Mouse (Mus musculus): ENCODE measurements around the gene Tut1. TPM values are rescaled to one million over a fixed set of nuclear protein-coding genes. Genes with fewer than 3 reads are reported as not detected.

The Tut1 gene
- total and polyA plus RNA-seq, 3 experiments, result 54.6 to 68.2 TPM; not detected in 1

GRCm38 (mm10) chr19:8930117-8930516 is 23.5 kb upstream of the Tut1 start:
- H3K27me3 ChIP-seq (ENCODE audit: control insufficient read depth in 1 of 2, insufficient read depth in 2 of 2, low read length in 2 of 2), result no peaks in the 10 kb centered on the region
- no peaks in the 10 kb centered on the region for H3K9me3 ChIP-seq (replicated peaks; ENCODE audit: insufficient read depth, low read length)
- H3K79me2 ChIP-seq (ENCODE audit: control insufficient read depth, insufficient read depth, low read length, poor library complexity), result no peaks in the 10 kb centered on the region; the same call in none of the 2 replicates
- peak overlapping the region; percentile 66 to 79 for H3K4me3 ChIP-seq (ENCODE audit: control insufficient read depth in 1 of 2, insufficient read depth in 1 of 2, low read depth in 2 of 2, low read length in 2 of 2)
- DNase-seq (ENCODE audit: low read depth, low spot score), result peak; percentile 27
- H3K9ac ChIP-seq (ENCODE audit: control insufficient read depth, low read depth, low read length, poor library complexity, severe bottlenecking), result peak overlapping the region; percentile 89
- TF ChIP-seq MAX (IDR thresholded peaks at IDR 0.05; ENCODE audit: low read length) (no peak), CHD2 (IDR thresholded peaks at IDR 0.05; ENCODE audit: low read length) (no peak)
- H3K36me3 ChIP-seq (ENCODE audit: control insufficient read depth in 1 of 2, insufficient read depth in 2 of 2, low read length in 2 of 2), result peaks cover 0 to 27% of the 10 kb centered on the region in 2 experiments; a peak in 2 of 4 replicates
- peaks cover 18 to 37% of the 10 kb centered on the region in 2 experiments for H3K4me1 ChIP-seq (ENCODE audit: control insufficient read depth in 1 of 2, insufficient read depth in 2 of 2, low read length in 2 of 2)
- peak overlapping the region; percentile 50 for H3K27ac ChIP-seq (ENCODE audit: control insufficient read depth, low read depth, low read length)

- H3K27ac ChIP-seq (ENCODE audit: control insufficient read depth, low read depth, low read length), result no peak overlapping the region
- H3K4me3 ChIP-seq (ENCODE audit: control insufficient read depth in 1 of 2, insufficient read depth in 1 of 2, low read depth in 2 of 2, low read length in 2 of 2), result no peak overlapping the region
- H3K36me3 ChIP-seq (ENCODE audit: control insufficient read depth in 1 of 2, insufficient read depth in 2 of 2, low read length in 2 of 2), result peaks cover 0 to 27% of the 10 kb centered on the region in 2 experiments; a peak in 2 of 4 replicates
- H3K9me3 ChIP-seq (replicated peaks; ENCODE audit: insufficient read depth, low read length), result no peaks in the 10 kb centered on the region
- TF ChIP-seq POLR2AphosphoS2 (IDR thresholded peaks at IDR 0.05; ENCODE audit: low read length), result no peak
- TF ChIP-seq MAX (IDR thresholded peaks at IDR 0.05; ENCODE audit: low read length), result no peak
- no peak for TF ChIP-seq BHLHE40 (IDR thresholded peaks at IDR 0.05; ENCODE audit: borderline replicate concordance, low read depth, low read length)
- TF ChIP-seq POLR2AphosphoS5 (IDR thresholded peaks at IDR 0.05; ENCODE audit: borderline replicate concordance, low read depth, low read length), result no peak
- no peak for TF ChIP-seq GATA1 (IDR thresholded peaks at IDR 0.05; ENCODE audit: low read depth, low read length)
- TF ChIP-seq USF2 (IDR thresholded peaks at IDR 0.05; ENCODE audit: borderline replicate concordance in 1 of 2, insufficient read depth in 1 of 2, low read depth in 1 of 2, low read length in 2 of 2), result no peak
- no peak for TF ChIP-seq MXI1 (IDR thresholded peaks at IDR 0.05; ENCODE audit: low read depth, low read length)
- TF ChIP-seq JUND (IDR thresholded peaks at IDR 0.05; ENCODE audit: low read depth, low read length), result no peak
- TF ChIP-seq SMC3 (IDR thresholded peaks at IDR 0.05; ENCODE audit: low read depth, low read length), result no peak
- TF ChIP-seq E2F4 (IDR thresholded peaks at IDR 0.05; ENCODE audit: borderline replicate concordance, low read depth, low read length), result no peak
- TF ChIP-seq ZNF384 (IDR thresholded peaks at IDR 0.05; ENCODE audit: low read depth, low read length), result no peak
- TF ChIP-seq TAL1 (IDR thresholded peaks at IDR 0.05; ENCODE audit: low read length), result no peak
- TF ChIP-seq NRF1 (IDR thresholded peaks at IDR 0.05; ENCODE audit: insufficient read depth, low read depth, low read length, poor library complexity, severe bottlenecking), result no peak
- TF ChIP-seq CHD1 (IDR thresholded peaks at IDR 0.05; ENCODE audit: low read depth, low read length), result no peak
- TF ChIP-seq ZC3H11A (IDR thresholded peaks at IDR 0.05; ENCODE audit: low read depth, low read length), result no peak
- no peak for TF ChIP-seq KAT2A (conservative IDR thresholded peaks at IDR 0.05; ENCODE audit: low read depth, low read length)
- no peak for TF ChIP-seq TCF12 (IDR thresholded peaks at IDR 0.05; ENCODE audit: low read depth, low read length)
- TF ChIP-seq ELF1 (IDR thresholded peaks at IDR 0.05; ENCODE audit: low read depth, low read length), result no peak
- no peaks in the 10 kb centered on the region for H3K27me3 ChIP-seq (ENCODE audit: control insufficient read depth in 1 of 2, insufficient read depth in 2 of 2, low read length in 2 of 2)
- H3K9ac ChIP-seq (ENCODE audit: control insufficient read depth, low read depth, low read length, poor library complexity, severe bottlenecking), result no peak overlapping the region; the same call in 1 of the 2 replicates
- H3K79me2 ChIP-seq (ENCODE audit: control insufficient read depth, insufficient read depth, low read length, poor library complexity), result no peaks in the 10 kb centered on the region; the same call in none of the 2 replicates
- DNase-seq (ENCODE audit: low read depth, low spot score), result no peak
- peaks cover 18 to 37% of the 10 kb centered on the region in 2 experiments for H3K4me1 ChIP-seq (ENCODE audit: control insufficient read depth in 1 of 2, insufficient read depth in 2 of 2, low read length in 2 of 2)
Observed at GRCm38 (mm10) chr19:8930771-8931170, 22.9 kb upstream of the Tut1 start.

Measured in MEL (cell line).